Comparison of ENCODE assay signal across 17 mouse cellular contexts in genomic region chr14:51855280-51855679, GRCm38 (mm10). TPM values are rescaled to one million over a fixed set of nuclear protein-coding genes. Genes with fewer than 3 reads are reported as not detected.
"Had no signal": no experiment of that assay in that cellular context is flagged by ENCODE, and none has a peak within 500 bp of the region (broad histone marks: within the 10 kb centered on the region; RNA-seq: fewer than 3 reads in every experiment).

No protein-coding gene starts in this region.

RNA-seq across cellular contexts. Expression of gene Ear6, which starts 1.8 kb away (rescaled TPM):
- total RNA-seq: midbrain, postnatal 0 days had no signal
- polyA plus RNA-seq: lung, embryonic 14.5 days; lung, embryonic 16.5 days; midbrain, embryonic 11.5 days; midbrain, embryonic 13.5 days; midbrain, embryonic 15.5 days; midbrain, postnatal 0 days; neural tube, embryonic 11.5 days; neural tube, embryonic 13.5 days; small intestine, adult 2 months; stomach, embryonic 14.5 days had no signal

RNA-seq across cellular contexts. Expression of gene Slc39a2, which starts 37.4 kb away (rescaled TPM):
- total RNA-seq: monocyte, adult 5-6 weeks had no signal

RNA-seq across cellular contexts. Expression of gene AY358078, which starts 55.4 kb away (rescaled TPM):
- total RNA-seq: midbrain, postnatal 0 days; monocyte, adult 5-6 weeks had no signal
- polyA plus RNA-seq: liver, embryonic 14.5 days; liver, embryonic 16.5 days; lung, embryonic 14.5 days; lung, embryonic 16.5 days; macrophage; midbrain, embryonic 11.5 days; midbrain, embryonic 13.5 days; midbrain, embryonic 15.5 days; midbrain, postnatal 0 days; neural tube, embryonic 11.5 days; neural tube, embryonic 13.5 days; neural tube, embryonic 15.5 days; stomach, embryonic 14.5 days; stomach, embryonic 16.5 days; thymus, postnatal 0 days had no signal

RNA-seq across cellular contexts. Expression of gene Ndrg2, which starts 58.7 kb away (rescaled TPM):
- polyA plus RNA-seq: macrophage had no signal
